Mouse (Mus musculus) yolk sac, embryonic 10.5 days (tissue): ENCODE results near the gene Tspoap1.

Experiments used
- DNase-seq: peaks from one replicate; pipeline ENCODE4 v3.0.0-alpha.2; 2017; ENCODE audit warnings: low spot score

Tspoap1 gene

GRCm38 (mm10) chr11:87814831-87815230 is 54.5 kb downstream of the Tspoap1 start:
- DNase-seq: no peak

- peak; percentile 3 for DNase-seq
Measured at GRCm38 (mm10) chr11:87816707-87817442, 56.5 kb downstream of the Tspoap1 start.

GRCm38 (mm10) chr11:87817443-87817773 is 57.1 kb downstream of the Tspoap1 start:
- DNase-seq: no peak

GRCm38 (mm10) chr11:87821502-87821901 is 61.2 kb downstream of the Tspoap1 start:
- no peak for DNase-seq

GRCm38 (mm10) chr11:87828239-87828900 is 68.0 kb downstream of the Tspoap1 start, which contains the start of gene Lpo:
Lpo (minus strand) TSS chr11:87828289.
- DNase-seq: no peak
